Mouse (Mus musculus) heart, postnatal 36 days (tissue): ENCODE results near the gene Vmn2r41. TPM values are rescaled to one million over a fixed set of nuclear protein-coding genes. Genes with fewer than 3 reads are reported as not detected.
"Not testable (repeated sequence)": the region's sequence is repeated elsewhere in the genome, so short reads cannot be mapped to it uniquely, and the experiment has no call there.

Experiments used
- DNase-seq, 2 experiments: peaks; one replicate each; pipeline ENCODE4 v3.0.0; 2021 to 2022
- intact Hi-C: fragments of 180-260 bp; cut with DNase I; formaldehyde crosslinking; loops from one replicate; pipeline ENCODE4 v1.15.1; 2025
- total RNA-seq, 2 experiments: library from RNA; stranded (reverse); gene quantifications; 2 replicates each; pipeline ENCODE4 v1.2.3; 2021

The Vmn2r41 gene
- total RNA-seq, result not detected

GRCm38 (mm10) chr7:8161554-8161953 is at the start of gene Vmn2r41:
TSS of gene Vmn2r41 (minus strand) at chr7:8161654.
- intact Hi-C loops, DNase-seq: not testable (repeated sequence)

DNA sequence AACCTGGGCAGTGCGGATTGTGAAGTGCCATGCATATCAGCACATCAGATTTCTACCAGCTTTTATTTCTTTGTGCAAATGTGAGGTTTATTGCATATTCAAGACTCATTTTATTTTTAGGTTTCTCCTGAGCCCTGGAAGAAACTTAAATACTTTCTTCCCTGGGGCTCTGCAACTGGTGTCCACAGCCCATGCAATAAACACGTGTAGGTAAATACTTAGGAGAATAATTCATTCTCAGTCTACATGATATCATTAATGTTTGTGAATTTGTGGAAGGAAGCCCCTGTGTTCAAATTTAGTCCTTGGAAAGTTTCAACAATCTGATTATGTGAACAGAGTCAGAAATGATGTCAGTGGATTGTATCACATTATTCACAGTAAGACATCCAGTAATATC is 38.8 kb upstream of the Vmn2r41 start, which contains the start of gene Vmn2r42:
Gene Vmn2r42 (minus strand): TSS at position 101 of the 400 bp plus-strand sequence.
- DNase-seq, intact Hi-C loops: not testable (repeated sequence)

DNA sequence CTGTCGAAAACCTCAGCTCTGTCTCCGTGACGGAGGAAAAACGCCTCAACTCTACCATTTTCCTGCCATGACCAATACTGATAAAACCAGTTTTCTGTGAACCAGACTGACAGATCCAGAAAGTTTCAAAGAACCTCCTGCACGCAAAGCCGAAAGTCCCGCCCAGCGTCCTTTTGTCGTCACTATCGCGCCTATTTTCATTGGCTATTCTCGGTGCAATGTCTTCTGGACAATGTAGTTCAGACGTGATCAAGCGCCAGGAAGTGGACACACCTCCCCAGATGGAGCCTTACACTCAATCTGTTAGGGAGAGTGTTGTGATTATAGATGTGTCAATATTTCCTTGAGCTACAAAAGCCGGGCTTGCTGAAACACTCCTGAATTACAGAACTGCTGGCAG is 68.6 kb downstream of the Vmn2r41 start:
- DNase-seq, result peak; percentile 49 to 51
- intact Hi-C loops, result not testable (repeated sequence)

Other genes starting within 250 kb of the Vmn2r41 start
- not detected for gene Vmn2r42, start 38.7 kb upstream of the Vmn2r41 start, total RNA-seq
- not detected for gene Vmn2r43, start 98.9 kb upstream of the Vmn2r41 start, total RNA-seq
- gene Vmn2r44, start 221.7 kb upstream of the Vmn2r41 start, total RNA-seq, result not detected